Mouse (Mus musculus) CD4-positive, CD25-positive, alpha-beta regulatory T cell, adult 2 months (primary cell): ENCODE measurements around the gene Syn3.
A peak's percentile ranks its signal among the peaks of the same experiment; 100 is the strongest.

ENCODE experiments used
- DNase-seq: peaks from one replicate; pipeline ENCODE4 v3.0.0-alpha.2; 2012; ENCODE audit warnings: low read depth, low spot score

The Syn3 gene

GRCm38 (mm10) chr10:86100281-86100851 is 398.3 kb downstream of the Syn3 start:
- DNase-seq = no peak

GRCm38 (mm10) chr10:86098363-86098762 is 400.3 kb downstream of the Syn3 start:
- DNase-seq = no peak

DNA sequence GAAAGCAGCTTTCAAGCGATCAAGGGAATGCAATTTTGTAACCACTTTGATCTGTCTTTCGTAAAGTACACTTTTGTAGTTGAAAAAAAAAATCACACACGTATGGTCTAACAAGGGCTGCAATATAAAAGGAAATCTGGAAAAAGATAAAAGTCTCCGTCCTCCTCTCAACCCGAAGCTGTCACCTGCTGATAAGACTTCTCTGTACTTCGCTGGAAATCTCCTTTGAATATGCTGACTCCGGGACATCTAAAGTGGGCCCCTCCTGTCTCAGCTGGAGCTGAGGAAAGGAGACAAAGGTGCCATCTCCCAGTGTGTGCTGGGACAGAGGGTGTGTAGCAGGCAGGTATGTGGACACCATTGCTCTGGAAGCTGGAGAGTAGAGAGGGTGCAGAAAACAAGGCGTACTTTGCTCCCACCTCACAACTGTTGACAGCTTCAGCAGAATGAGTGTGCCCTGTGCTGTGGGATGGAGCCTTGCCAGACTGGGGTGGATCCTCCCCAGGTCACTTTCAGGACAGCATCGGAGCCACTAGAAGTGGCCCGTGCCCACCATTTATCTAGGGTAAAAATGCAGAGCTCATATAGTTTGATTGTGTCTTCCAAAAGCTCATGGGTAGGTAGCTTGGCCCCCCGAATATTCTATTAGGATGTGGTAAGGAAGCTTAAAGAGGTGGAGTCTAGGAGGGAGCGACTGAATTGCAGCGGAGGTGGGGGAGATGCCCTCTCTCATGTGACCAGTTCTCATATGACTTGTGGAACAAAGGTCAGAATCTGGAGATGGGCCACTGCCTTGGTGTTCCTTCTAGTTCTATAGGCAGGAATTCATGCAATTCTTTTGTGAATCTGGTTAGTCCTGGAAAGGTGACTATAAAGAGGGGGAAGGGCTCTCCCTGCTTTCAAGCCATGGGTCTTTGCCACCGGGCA is 405.3 kb downstream of the Syn3 start:
- DNase-seq = no peak

- peak; percentile 46 for DNase-seq
Measured at GRCm38 (mm10) chr10:86091919-86092318, 406.8 kb downstream of the Syn3 start.

GRCm38 (mm10) chr10:86079921-86080320 is 418.8 kb downstream of the Syn3 start:
- DNase-seq = no peak

DNA sequence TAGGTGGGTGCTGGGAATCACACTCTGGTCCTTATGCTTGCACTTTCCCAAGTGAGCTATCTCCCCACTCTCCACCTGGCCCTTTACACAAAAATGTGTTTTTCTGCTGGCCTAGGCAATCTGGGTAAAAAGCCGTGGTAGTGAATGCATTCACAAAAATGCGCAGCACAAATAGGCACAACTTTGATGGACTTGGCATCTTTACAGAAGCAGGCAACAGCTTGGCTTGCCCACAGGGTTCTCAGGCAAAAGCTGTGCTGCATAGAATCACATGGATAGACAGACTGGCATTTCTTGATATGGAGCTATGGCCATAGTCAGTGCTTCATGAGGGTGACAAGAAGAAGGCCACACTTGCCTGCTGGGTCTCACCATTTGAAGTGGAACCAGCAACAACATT is 419.9 kb downstream of the Syn3 start:
- DNase-seq = no peak

DNA sequence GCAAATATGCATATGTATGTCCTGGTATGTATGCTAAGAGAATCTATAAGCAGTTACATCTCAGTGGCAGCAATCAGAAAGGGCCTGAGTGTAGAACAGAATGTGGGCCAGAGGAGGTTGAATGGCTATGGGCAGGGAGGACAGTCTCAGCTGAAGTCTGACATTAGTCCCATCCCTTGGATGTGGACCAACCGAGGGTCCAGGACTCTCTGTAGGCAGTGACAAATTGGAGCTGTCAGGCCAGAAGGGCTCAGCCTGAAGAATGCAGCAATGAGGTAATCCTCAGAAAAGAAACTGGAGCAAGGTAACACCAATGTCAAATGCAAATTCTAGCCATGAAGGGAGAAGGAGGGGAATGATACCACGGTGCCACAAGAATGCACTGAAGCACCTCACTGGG is 421.4 kb downstream of the Syn3 start:
- no peak for DNase-seq

GRCm38 (mm10) chr10:86074971-86075711 is 423.6 kb downstream of the Syn3 start:
- no peak for DNase-seq

- no peak for DNase-seq
Measured at GRCm38 (mm10) chr10:86074134-86074533, 424.6 kb downstream of the Syn3 start.

GRCm38 (mm10) chr10:86070751-86071150 is 427.9 kb downstream of the Syn3 start:
- no peak for DNase-seq

DNA sequence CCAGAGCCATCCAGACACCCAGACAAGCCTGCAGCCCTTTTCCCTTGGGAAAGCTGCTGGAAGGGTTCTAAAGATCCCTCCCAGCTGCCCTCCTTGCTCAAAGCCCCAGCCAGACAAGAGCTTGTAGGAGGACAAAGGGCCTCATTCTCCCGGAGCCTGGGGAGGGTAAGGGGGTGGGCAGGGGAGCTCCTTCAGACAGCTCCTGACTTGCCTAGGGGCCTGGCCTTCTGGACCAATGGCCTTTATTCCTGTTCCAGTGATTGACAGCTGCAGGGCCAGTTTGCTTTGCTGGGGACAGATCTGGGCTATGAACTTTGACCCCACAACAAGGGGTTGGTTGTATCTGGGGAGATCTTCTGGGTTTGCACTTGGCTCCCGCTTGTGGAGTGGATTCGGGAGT is 429.4 kb downstream of the Syn3 start:
- no peak for DNase-seq

- DNase-seq = no peak
Measured at GRCm38 (mm10) chr10:86067911-86068310, 430.8 kb downstream of the Syn3 start.

- no peak for DNase-seq
Measured at GRCm38 (mm10) chr10:86066651-86067050, 432.0 kb downstream of the Syn3 start.

DNA sequence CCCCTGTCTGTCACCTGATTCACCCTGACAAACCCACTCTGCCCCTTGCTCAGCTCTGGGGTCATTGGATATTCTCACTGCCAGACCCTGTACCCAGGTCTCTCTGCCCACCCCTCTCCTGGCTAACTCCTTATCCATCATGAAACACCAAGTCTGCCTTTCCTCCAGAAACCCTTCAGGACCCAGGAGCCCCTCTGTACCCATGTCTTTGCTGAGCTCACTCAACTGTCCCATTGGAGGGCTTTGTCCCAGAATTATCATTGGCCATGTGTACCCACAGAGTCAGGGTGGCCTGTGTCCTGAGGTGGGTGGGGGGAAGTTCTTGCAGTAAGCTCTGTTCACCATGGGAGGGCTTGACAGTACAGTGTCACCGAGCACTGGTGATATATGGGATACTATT is 433.0 kb downstream of the Syn3 start:
- DNase-seq = no peak

DNA sequence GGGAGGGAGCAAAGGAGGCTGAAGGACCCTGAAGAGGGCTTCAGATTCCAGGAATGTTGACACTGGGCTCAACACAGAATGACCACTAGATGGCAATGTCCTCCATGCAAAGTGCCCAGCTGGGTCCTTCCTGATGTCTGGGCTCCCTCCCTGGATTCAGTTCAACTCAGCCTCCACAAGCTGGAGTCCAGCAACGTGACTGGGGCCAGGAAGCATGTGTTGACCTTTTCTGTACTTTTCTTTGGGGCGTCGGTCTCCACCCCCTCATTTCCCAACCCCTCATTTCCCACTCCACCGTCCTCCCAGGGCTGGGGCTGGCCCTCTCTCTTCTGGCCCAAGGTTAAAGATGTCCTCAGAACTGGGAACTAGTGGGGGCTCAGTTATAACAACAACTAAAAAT is 433.8 kb downstream of the Syn3 start:
- peak; percentile 45 for DNase-seq

DNA sequence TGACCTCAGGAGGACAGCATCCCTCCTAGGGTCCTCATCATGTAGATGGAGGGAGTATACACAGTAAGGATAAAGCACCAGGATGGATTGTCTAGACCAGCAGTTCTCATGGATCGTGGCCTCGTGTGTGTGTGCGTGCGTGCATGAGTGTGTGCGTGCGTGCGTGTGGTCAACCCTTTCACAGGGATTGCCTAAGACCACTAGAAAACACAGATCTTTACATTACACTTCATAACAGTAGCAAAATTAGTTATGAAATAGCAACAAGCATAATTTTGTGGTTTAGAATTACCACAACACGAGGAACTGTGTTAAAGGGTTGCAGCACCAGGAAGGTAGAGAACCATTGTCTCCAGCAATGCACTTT is 435.7 kb downstream of the Syn3 start:
- no peak for DNase-seq

DNA sequence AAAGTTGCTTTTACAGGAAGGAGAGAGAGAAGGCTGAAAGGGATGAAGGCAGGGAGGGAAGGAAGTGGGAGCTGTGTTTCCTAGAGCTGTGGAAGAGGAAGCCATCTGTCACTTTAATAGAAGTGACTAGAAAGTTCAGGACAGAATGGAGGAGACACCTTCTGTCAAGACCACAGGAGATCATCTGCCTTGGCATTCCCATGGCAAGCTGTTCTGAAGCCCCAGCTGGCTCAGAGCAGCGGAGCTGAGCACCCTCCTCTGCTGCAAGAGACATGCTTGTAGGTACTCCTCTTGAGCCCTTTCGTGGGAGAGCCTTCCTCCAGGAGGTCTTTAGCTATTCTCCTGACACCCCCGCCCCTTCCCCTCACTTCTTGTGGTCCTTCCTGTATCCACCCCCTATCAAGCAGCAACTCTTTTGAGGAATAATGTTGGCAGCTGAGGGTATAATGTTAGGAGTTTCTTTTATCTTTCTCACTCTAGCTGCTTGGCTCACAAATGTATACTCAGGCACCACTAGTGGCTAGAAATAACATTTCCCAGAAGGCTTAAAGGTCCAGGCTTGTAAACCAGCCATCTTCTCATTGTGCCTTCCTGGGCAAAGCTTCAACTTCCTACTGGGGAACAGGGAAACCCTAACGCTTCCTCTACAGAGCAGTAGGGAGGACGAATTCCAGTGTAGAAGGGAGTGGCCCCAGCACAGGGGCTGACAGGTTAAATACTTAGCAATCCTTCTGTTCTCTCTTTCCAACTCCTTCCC is 436.3 kb downstream of the Syn3 start:
- DNase-seq = no peak

DNA sequence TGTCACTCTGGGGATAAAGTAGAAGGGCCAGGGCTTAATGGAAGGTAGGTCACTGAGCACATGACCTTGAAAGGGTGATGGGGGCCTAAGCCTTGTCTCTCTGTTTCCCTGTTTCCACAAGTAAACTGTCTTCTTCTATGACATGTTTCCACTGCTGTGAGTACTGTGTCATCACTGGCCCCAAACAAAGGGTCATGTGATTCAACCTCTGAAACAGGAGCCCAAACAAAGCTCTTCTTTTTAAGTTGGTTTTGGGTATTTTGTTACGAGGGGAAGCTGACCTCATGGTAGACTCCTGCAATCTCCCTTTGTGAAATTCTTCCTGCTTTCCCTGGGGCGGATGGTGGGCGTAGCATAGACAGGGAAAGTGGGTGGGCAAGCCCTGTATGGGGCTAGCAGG is 438.4 kb downstream of the Syn3 start:
- DNase-seq = no peak

DNA sequence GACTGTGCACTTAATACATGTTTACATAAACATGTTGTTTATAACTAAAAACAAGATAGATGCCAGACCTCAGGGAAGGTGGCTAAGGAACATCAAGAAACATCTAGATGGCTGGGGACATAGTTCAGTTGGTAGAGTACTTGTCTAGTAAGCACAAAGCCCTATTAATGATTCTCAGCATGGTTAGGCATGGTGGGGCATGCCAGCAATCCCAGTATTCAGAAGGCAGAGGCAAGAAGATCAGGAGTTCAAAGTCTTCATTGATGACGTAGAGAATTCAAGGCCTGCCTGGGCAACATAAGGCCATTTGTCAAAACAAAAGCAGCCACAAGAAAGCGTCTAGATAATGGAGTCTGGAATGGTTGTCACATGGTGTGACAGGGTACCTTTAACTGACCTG is 441.0 kb downstream of the Syn3 start:
- DNase-seq = no peak

DNA sequence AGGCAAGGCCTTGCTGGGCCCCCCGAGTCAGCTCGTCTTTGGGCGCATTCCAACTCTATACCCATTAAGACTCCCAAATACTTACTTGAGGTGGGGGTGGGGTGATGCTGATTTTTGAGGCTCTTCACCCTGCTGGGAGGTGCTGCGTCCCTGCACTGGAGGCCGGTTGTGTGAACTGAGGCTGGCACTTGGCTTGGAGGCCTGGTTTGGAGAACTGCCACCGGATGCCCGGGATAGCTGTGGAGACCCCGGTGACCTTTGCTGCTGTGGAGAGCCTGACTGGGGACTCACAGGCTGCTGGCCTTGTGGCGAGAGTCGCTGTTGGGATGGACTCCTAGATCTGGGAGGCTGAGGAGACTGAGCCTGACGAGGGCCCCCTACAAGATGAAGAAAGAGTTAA is 441.4 kb downstream of the Syn3 start:
- DNase-seq = no peak

DNA sequence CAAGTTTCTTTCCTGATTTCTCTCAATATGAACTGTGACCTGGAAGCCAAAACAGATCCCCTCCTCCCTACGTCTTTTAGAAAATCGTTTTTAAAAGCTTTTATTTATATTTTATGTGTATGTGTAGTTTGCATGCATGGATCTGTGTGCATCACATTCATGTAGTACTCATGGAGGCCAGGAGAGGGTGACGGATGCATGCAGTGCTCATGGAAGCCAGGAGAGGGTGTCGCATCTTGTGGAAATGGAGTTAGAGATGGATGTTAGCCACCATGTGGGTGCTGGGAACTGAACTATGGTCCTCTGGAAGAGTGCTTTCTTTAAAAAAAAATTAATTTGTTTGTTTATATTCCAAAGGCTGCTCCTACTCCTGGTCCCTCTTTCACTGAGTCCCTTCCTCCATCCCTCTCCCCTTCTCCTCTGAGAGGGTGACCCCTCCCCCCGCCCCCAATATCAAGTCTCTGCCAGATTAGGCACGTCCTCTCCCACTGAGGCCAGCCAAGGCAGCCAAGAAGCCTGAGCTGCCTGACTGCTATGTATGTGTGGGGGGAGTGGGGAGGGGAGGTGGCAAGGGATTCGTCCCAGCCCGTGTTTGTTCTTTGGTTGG is 442.3 kb downstream of the Syn3 start:
- no peak for DNase-seq
